Mouse (Mus musculus) retina, postnatal 7 days (tissue): ENCODE measurements at regions not wholly inside any gene's neighbourhood (a gene's known extent, or its start where the extent isn't known, plus 50 kb on each side); places are given as distances from the start of the nearest gene placed in this dataset.

ENCODE experiments used
- DNase-seq: peaks from one replicate; pipeline ENCODE4 v3.0.0-alpha.2; 2012; ENCODE audit warnings: low read depth, low spot score

DNA sequence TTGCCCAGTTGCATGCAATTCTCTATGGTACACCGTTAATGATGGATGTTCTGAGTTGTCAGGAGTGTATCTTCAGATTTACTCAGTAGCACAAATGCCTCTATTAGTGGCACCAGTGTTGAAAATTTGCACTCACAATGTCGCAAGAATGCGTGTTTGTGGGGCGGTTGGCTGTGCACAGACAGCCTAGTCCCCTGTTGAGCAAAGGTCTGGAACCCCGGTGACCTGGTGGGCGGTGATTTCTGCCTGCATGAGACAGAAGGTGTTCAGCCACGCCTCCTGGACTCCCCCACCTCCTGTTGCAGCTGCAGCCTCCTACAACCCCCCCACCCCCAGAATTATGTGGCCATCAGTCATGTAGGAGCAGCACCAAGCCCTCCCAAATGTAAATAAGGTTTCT, 338.9 kb upstream of the Spred2 start:
- DNase-seq, result no peak

DNA sequence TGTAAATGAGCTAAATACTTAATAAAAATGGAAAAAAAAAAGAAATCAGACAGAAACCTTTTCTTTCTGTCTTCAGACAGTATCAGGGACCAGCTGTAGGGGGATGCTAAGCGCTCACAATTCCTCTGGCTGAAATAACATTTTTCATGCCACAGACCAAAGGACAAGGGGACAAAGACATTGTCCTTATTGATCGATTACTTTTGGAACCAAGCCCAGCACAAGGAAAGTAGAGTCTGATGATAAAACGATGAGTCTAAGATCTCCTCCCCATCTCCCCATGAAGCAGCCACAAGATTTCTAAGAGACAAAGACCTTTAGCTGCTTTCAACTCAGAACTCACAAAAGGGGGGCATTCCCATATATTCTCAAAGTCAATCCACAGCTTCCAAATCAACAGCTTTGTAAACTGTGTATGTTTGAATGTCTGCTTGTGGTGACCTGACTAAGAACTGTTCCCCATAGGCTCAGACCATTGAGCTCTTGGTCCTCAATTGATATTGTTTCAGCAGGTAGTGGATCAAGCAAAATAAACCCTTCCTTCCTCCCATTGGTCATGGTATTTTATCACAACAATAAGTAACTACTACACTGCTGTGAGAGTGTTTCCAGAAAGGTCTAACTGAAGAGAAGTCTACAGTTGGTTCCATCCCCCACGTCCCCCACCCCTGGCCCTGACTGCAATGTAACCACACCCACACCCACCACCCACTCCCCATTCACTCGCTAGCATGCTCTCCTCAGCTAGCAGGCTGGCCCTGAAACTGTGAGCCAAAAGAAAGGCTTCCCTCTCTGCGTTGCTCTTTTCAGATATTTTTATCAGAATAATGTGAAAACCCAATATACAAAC, 331.4 kb upstream of the Spred2 start:
- DNase-seq, result no peak

DNA sequence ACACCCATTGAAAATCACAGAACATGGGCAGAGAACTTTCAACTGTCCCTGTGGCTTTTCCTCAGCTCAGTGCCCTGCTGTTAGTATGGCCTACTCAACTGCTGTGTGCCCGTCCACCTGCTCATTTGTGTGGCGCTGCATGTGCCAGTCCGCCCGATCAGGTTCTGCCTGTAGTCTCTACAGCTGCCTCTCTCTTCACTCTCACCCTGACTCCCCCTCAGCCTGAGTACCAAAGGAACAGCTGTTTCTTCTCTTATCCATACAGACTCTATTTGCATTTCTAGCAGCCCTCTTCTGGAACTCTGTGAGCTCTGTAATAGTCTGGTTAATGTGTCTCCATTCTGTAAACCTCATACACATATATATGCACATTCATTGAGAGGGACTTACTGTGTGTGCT, 329.1 kb upstream of the Spred2 start:
- no peak for DNase-seq

DNA sequence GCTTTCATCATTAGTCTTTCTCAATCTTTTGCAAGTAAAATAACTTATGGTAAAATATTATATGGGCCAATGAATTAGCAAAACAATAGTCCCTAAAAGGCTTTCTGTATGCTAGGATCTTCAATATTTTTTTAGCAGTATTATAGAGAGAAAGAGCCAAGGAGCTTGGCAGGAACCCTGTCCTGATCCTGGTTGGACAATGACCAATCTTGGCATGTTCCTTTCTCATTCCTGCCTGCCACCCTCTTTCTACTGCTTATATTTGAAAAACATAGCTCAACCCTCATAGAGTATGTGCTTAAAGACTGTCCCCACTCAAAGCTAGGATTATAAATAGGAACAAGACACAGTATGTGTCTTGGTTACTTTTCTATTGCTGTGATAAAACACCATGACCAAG, 327.8 kb upstream of the Spred2 start:
- no peak for DNase-seq

DNA sequence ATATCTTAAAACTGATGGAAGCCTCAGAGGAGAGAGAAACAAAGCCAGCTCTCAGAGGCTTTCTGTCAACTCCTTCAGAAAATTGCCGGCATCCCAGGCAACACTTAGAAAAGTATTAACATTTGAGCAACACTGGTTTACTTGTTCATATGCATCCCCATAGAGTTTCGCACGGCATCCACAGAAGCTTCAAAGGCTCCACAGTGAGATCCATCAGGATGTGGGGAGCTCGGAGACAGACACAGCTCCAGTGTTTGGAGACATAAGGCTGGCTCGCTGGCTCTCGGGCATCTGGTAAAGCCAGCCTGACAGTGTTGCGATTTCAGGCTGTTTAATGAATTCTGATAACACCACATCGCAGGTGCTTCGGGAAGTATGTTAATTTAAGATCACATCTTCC, 324.7 kb upstream of the Spred2 start:
- no peak for DNase-seq

DNA sequence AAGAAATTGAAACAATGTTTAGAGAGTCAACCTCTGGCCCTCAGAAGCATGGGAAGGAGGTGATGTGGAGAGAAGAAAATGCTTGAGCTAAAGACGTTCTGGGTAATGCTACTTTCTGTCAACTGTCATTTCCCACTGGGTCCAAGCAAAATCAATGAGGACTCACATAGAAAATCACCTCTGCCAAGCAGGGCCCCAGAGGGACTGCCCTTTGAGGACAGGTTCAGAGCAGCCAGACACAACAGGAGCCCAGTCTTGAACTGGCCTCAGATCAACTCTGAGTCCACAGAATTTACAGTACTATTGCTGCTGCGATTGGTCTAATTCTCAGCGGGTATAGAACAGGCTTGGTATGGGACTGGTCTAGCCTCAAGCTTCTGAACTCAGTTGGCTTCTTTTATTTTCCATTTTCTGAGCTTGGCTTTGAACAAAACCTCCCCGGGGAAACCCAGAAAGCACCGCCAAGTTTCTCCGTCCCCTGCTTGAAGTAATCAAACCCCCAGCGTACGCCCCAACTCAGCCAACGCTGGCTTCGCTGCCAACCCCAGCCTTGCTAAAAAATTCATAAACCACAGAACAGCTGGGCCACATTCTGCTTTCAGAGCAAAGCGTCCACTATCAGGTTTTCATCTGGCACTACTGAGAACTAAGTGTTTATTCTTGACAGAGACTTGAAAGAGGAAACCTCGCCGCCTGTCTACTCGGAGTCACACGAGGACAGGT, 322.8 kb upstream of the Spred2 start:
- no peak for DNase-seq

DNA sequence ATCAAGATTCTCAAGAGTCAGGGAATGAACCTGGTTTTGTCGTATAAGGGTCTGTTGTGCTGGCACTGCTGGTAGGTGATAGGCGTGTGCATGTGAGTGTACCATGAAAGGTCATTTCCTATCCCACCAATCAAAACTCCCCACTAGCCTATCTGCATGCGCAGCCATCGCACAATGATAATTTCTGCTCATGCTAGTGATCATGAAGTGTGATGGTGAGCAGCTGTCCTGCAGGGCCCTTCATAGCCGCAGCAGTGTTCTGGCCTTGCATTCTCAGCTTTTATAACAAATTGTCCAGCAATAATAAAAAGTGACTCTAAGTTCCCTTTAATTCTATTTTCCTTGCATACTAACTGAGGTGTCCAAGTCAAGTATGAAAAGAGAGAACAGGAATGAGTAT, 321.7 kb upstream of the Spred2 start:
- DNase-seq, result no peak

DNA sequence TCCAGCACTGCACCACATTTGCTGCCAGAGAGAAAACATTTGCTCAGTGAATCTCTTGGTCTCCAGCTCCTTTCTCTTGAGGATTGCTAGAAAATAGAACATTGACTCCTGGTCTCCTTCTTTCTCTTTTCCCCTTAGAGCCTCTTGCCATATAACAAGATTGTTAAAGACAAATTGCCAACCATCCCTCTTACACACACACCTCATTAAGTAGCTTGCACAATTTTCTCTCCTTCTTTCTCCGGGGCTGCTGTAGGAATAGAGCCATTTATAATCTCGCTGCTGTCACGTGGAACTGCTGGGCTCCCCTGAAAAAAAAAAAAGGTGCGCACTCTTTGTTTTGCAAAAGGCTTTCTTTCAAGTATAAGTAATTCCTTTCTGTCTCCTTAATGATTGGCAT, 318.6 kb upstream of the Spred2 start:
- DNase-seq, result no peak

DNA sequence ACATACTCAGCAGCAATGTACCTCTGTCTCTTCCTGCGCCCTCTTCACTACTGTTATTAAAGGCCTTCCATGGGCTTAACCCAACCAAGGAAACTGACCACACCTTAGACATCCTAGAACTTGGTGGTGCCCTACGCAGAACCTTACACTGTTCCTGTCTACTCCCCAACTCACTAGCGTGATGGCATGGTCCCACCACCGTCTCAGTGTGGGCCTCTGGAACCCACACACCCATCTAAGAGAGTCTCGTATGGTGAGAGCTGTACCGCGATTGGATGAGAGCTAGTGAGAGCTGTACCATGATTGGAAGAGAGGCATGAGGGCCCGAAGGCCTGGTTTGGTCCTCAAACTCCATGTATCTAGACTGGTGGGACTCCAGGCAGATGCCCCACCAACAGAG, 317.2 kb upstream of the Spred2 start:
- no peak for DNase-seq

DNA sequence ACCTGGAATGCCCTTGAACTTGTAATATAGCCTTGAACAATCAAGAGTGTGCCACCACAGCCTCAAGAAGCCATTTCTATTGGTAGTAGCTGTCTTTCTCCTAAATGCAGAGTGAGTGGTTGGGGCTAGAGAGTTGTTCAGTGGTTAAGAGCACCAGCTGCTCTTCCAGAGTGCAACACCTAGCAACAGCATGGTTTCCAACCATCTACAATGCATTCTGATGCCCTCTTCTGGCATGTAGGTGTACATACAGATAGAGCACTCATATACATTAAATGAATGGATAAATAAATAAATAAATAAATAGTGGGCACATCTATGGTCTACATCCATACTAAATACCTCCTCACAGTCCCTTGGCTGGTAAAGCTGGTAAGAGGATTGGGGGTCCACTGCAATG, 316.2 kb upstream of the Spred2 start:
- no peak for DNase-seq

DNA sequence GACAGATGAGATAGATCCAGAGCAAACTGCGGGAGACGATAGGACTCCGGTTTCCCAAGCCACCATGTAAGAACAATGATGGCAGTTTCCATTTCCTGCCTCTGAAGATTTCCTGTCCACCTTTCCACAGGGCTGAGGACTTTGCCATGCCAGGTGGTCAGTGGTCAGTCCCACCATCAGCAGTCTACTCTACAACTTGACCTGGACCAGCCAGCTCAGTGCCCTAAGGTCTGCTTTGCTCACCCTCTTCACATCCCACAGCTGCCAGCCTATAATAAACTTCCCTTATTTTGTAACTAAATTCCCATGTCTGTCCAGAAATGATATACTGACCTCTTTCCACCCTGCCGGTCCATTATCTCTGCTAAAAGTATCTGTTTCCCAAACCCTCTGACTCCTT, 315.7 kb upstream of the Spred2 start:
- no peak for DNase-seq

DNA sequence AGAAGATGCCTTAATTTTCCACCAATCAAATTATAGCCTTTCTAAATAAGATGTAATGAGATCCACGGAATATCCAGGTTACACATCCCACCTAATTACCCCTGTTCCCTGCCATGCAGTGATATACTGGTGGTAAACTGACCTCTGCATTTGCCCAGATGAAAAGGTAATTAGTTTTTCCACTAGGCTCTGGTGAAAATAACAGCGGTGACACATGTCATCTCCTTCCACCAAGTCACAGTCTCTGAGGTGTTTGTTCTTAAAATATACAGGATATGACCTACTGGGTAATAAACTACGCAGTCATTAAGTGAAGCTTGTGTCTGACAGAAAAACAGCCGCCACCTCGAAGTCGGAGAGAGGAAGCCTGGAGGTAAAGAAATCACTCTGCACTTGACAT, 313.6 kb upstream of the Spred2 start:
- no peak for DNase-seq

DNA sequence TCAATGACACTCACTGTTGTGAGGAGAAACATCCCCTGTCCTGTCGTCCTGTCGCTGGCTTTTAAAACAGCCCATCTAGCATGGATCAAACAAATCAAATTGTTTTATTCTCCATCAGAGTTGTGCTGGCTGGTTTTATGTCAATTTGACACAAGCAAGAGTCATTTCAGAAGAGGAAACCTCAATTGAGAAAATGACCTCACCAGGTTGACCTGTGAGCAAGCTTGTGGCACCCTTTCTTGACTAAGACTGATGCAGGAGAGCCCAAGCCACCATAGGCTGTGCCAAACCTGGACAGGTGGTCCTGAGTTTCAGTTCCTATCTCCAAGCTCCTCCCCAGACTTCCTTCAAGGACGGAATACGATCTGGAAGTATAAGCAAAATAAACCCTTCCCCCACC, 313.0 kb upstream of the Spred2 start:
- no peak for DNase-seq

DNA sequence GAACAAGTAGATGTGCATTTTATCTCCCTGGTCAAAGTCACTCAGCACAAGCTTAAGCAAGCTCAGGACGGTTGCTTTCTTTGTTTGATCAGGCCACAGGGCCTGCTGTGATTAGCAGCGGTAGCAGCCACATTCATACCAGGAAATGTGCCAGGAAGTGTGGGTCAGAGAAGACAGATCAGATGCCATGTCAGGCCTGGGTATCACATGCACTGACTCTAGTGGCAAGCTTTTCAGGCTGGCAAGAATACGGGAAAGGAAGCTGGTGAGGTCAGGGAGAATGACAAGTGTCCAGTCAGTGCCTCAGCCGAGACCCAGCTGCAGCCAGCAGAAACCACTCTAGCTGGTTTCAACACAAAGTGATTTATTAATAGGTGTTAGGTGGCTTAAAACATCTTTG, 307.7 kb upstream of the Spred2 start:
- DNase-seq, result no peak

DNA sequence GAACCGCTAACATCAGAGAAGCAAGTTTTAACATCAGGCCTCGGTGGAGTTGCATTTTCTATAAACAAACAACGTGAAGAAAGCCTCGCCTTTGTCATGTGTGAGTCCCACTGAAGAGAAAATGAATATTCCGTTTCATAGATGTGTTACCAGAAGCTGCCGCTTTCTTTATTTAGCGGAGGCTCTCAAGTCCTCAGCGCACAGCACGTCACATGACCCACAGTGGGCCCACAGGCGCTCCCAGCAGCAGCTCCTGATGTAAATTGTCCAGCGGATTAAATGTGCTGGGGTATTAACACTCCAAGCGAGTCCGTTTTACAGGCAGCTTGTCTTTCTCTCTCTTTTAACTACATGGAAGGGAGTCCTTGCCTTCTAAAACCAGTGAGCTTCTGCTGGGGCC, 304.7 kb upstream of the Spred2 start:
- no peak for DNase-seq

DNA sequence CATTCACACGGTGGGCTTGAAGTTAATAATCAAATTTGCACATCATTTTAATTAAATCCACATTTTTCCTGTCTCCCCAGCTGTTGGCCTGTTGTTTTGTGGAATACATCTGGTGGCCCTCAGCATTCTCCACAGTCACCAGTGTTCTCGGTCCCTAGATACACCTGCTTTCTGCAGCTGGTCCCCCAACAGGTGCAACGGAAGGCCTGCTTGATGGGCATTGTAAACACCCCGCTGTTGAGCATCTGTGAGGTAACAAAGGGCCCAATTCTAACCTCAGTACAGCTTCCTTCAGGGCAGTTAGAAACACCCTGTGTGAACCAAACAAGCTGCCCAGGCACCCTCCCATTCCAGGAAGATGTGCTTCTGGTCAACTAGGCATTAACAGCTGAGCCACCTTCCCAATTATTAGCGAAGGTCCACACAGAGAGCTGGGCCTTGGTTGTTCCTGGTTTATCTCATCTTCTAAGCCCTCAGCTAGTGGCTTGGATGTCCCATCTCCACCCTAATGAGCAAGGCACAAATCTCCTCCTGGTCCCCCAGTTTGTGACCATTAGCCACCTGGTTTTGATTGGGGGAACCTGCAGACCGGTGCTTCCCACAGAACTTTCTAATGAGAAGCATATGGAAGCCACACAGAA, 293.0 kb upstream of the Spred2 start:
- DNase-seq, result no peak

DNA sequence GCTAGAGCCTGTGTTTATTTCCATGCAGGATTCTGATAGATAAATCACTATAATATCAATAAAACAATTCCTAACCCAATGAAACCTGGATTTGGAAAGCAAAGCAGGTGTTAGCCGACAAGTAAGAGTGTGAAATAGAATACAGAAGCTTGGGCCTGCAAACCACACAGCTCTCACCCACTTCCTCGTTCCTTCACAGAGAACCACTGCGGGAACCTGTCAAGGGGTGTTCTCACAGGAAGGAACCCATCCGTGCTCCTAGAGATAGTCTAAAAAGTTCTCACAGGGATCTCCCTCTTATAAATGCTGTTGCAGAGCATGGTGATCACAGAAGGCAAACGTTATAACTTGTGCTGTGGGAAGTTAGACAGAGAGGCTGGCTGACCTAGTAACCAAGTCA, 291.7 kb upstream of the Spred2 start:
- no peak for DNase-seq

DNA sequence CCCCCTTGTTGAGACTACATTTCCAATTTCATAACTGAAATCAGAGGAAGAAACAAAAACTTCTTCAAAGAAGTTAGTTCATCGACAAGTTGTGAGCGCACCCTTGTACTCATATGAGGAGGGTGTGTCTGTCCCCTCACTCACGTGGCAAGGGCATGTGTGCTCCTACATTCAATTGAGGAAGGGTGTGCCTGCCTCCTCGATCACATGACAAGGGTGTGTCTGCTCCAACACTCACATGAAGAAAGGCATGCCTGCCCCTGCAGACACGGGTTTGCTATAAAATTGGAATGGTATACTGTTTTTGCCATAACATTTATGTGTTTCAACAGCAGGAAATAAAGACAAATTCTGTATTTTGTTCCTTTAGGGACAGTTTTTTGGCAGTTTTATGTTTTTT, 290.6 kb upstream of the Spred2 start:
- no peak for DNase-seq

DNA sequence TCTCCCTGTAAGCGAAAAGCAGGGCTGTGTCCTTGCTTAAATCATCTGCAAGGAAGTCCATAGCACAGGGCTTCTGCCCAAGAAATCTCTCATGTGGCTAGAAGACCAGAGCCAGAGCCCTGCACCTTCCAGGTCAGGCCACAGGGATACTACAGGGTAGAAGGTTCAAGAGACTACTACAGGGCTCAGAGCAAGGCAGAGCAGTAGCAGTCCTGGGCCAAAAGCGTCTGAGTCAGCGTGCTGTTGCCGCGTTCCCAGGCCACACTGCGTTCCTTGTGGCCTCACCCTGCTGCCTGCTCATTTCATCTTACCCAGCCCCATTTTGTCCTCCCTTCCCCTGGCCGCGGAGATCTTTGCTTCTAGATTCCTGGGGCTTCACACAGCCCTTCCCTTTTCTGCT, 283.0 kb upstream of the Spred2 start:
- DNase-seq, result no peak

DNA sequence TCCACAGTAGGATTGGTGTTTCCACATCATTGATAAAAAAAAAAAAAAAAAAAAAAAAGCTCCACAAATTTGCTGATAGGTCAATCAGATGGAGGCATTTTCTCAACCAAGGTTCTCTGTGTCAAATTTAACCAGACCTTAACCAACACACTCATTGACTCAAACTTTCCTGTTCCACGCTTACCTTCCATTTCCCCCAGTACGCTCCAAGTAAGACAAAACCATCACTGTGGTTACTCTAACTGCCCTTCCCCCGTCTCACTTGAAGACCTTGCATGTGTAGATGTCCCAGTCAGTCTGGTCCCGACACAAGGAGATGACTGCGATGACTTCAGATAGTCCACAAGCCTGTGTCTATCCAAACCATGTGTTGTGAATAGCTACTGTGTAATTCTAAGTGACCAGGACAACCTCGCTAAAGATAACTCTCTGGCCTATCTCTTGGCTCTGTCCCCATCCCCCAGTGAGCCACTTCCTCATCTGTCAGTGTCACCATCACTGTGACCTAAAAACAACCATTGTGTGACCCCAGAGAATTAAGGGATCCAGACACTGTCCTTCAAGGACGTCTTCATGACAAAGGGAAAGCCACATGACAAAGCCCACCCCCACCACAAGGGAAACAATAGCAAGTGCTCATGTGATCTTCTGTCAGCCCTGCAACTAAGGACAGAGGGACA, 279.9 kb upstream of the Spred2 start:
- no peak for DNase-seq

DNA sequence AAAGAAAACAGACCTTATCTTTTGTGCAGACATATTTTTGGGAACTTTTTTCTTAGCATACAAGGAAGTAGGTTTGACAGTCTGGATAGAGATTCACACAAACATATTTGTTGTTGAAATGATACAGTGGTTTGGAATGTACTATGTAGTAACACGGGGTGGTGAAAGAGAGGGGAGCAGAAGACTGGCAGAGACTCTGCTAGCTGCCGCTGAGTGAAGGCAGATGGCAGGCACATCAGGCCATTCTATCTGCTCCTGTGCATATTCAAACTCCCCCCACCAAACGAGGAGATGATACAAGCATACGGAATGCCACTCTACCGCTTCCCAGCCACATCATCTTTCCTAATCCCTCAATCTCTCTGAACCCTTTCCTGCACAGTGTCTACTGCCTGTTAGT, 279.1 kb upstream of the Spred2 start:
- DNase-seq, result no peak

DNA sequence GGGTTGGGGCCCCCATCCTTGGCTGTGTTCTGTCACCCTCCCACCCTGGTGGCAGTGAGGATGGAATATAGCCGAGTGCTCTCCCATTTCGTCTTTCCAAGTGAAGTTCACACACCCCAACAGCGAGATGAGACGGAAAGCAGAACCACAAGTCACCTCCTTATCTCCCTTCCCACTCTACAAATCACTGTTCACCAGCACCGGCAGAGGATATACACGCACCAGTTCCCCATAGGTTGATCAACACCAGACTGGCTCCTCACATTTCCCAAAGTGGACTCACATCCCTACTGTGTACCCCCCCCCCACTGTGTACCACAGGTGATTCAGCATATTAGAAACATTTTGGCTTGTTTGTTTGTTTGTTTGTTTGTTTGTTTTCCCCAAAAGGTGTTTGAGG, 272.7 kb upstream of the Spred2 start:
- no peak for DNase-seq
